Mouse (Mus musculus) megakaryocyte, embryonic 14.5 days (primary cell): ENCODE data around the gene Gramd1a. TPM values are rescaled to one million over a fixed set of nuclear protein-coding genes. Genes with fewer than 3 reads are reported as not detected.

Source experiments
- H3K27me3 ChIP-seq: replicated peaks from 2 replicates; pipeline ENCODE3; 2012; ENCODE audit warnings: inconsistent platforms
- H3K36me3 ChIP-seq: replicated peaks from 2 replicates; pipeline ENCODE3; 2012; ENCODE audit warnings: low read length, inconsistent platforms, mixed read lengths
- H3K4me1 ChIP-seq: 2 replicates; pipeline ENCODE4 v1.6.1; 2012; ENCODE audit warnings: inconsistent platforms
- H3K4me3 ChIP-seq: replicated peaks from 2 replicates; pipeline ENCODE3; 2012; ENCODE audit warnings: moderate library complexity, mild to moderate bottlenecking, inconsistent platforms
- H3K9me3 ChIP-seq: 2 replicates; pipeline ENCODE4 v1.6.1; 2012; ENCODE audit warnings: inconsistent platforms
- FLI1 ChIP-seq: IDR thresholded peaks from 2 replicates; pipeline ENCODE4 v1.6.1; 2012; ENCODE audit warnings: low read length, inconsistent platforms, mixed read lengths
- GATA1 ChIP-seq: IDR thresholded peaks from 3 replicates; pipeline ENCODE4 v1.6.1; 2012; ENCODE audit warnings: mixed read lengths, low read length, inconsistent platforms, borderline replicate concordance
- polyA plus RNA-seq: library from polyadenylated mRNA; stranded (reverse); fragments of >175 nt; gene quantifications from 2 replicates; pipeline ENCODE4 v1.2.3, GENCODE M21; 2012; ENCODE audit warnings: low replicate concordance; ENCODE audit not compliant: insufficient read depth

The Gramd1a gene
- polyA plus RNA-seq, 1 experiment, result 122 TPM

DNA sequence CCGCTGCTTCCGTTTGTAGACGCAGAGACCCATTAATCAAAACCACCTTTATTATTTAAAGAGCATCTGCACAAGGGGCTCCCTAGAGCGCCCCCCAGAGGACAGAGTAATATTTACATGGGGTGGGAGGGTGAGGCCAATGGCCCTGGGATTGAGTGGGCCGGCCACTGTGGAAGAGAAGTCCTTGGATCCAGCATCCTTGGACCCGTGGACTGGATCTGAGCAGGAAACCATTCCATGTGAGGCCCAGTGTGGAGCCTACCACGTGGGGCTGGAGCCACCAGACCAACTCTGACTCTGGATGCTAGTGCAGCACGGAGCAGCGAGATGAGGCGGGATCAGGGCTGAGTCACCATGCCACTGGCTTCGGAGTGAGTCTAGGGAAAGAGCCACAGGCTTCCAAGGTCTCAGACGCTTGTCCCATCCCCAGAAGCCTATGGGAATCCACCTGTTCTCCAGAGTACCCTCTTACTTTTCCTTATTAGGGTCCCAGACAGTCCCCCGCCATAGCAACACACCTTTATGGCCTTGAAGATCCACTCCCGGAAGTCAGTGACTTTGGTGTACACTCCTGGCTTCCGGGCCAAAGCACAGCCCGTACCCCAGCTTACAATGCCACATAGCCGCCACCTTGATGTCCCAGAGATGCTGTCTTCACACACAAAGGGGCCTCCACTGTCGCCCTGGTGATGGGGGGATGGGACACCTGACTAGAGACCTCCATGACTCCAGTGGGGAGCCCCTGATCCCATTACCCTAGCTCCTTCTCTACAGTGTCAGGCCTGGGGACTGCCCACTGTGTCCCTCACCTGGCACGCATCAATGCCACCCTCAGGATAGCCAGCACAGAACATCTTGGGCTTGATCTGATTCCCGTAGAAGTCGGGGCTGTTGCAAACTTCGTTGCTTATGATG is 56.7 kb downstream of the Gramd1a start:
- no peaks in the 10 kb centered on the region for H3K36me3 ChIP-seq
- H3K27me3 ChIP-seq, result peaks cover 50% of the 10 kb centered on the region
- no peak for TF ChIP-seq FLI1
- TF ChIP-seq GATA1, result no peak

DNA sequence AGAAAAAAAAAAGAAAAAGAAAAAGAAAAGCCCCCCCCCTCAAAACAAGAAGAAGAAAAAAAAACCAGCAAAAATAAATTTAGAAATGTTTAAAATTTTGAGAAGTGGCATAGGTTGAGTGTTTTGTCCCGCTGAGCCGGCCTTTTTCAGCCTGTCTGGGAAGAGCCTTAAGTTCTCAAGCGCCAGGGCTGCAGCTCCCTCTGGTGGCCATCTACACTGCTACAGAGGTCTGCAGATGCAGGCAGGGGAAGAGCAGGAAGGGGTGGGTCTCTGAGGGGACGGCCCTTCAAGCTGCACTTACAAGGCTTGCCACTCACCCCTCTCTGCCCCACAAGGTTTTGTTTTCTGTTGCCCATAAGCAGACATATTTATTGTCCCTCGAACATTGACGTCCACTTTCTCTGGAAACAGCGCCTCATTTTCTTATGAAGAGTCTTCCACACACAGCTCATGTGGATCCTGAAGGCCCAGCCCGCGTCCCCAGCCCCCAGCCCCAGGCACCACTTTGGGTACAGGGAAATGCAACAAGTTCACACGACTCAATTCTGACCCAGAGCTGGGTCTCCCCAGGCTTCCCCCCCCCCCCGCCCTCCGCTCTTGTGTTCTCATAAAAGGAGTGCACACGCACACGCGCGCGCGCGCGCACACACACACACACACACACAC is 58.0 kb downstream of the Gramd1a start:
- Histone ChIP-seq H3K4me3 (peak overlapping the region; percentile 76), H3K36me3 (no peaks in the 10 kb centered on the region), H3K27me3 (peaks cover 48% of the 10 kb centered on the region), H3K9me3 (peaks cover 5% of the 10 kb centered on the region; the same call in 1 of the 2 replicates), H3K4me1 (peaks cover 14% of the 10 kb centered on the region)
- TF ChIP-seq FLI1 (no peak), GATA1 (no peak)

More for the DNA sequence above, 56.7 kb downstream of the Gramd1a start:
- Histone ChIP-seq H3K4me1 (peaks cover 14% of the 10 kb centered on the region), H3K9me3 (peaks cover 5% of the 10 kb centered on the region; the same call in 1 of the 2 replicates), H3K4me3 (no peak overlapping the region)

DNA sequence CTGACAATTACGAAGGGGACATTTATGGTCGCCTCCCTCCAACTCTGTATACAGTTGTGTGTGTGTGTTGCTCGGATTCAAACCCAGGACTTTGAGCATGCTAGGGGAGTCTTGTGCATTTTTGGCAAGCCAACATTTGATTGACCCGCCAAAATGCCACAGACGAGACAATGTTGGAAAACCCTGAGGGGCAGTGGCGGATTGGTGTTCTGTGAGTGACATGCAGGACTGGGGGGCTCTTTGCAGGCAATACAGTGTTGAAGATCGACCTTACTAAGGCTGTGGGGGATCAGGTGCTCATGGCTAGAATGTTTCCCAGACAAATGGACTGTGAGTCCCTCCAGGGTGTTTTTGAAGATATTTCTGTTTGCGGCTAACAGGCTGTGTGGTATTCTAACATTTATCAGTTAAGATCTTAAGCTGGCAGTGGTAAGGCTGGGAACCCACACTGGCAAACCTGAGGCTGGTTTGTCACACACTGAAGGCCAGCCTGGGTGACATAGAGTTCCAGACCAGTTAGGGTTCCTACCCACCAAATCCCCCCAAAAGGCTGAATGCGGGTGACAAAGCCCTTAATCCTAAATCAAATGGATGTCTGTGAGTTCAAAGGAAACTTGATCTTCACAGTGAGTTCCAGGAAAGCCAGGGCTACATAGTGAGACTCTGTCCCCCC is 58.7 kb downstream of the Gramd1a start:
- no peak overlapping the region for H3K4me3 ChIP-seq
- peaks cover 47% of the 10 kb centered on the region for H3K27me3 ChIP-seq
- TF ChIP-seq GATA1, result no peak
- no peak for TF ChIP-seq FLI1
- no peaks in the 10 kb centered on the region for H3K36me3 ChIP-seq
- peaks cover 5% of the 10 kb centered on the region; the same call in 1 of the 2 replicates for H3K9me3 ChIP-seq
- peaks cover 14% of the 10 kb centered on the region for H3K4me1 ChIP-seq

DNA sequence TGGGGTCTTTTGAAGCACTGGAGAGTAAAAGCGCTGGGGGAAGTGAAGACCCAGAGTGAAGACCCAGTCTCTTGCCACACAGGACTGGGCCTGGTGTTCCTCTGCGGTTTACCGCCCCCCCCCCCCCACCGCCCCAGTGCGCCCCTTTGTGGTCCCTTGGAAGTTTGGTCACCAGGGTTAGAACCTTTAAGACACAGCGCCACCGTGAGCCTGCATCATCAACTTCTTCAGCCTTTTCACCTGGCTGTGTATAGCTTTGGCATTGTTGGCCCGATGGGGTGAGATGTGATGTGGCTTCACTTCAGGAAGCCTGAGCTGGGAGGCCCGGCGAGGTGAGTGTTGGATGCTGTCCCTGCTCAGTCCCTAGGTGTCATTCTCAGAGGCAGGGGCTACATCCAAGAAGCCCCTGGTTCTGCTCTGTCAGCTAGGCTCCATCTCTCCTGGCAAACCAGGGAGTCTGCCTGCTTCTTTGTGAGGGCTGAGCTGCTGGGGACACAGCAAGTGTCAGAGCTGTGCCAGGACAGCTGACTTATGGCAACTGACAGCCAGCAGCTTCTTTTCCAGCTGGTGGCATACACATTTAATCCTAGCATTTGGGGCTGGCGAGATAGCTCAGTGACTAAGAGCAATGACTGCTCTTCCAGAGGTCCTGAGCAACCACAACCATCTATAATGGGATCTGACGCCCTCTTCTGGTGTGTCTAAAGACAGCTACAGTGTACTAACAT is 60.8 kb downstream of the Gramd1a start:
- Histone ChIP-seq H3K27me3 (peaks cover 60% of the 10 kb centered on the region), H3K9me3 (peaks cover 8% of the 10 kb centered on the region; the same call in 1 of the 2 replicates), H3K4me1 (peaks cover 10% of the 10 kb centered on the region), H3K36me3 (no peaks in the 10 kb centered on the region), H3K4me3 (no peak overlapping the region)
- TF ChIP-seq FLI1 (no peak), GATA1 (no peak)

DNA sequence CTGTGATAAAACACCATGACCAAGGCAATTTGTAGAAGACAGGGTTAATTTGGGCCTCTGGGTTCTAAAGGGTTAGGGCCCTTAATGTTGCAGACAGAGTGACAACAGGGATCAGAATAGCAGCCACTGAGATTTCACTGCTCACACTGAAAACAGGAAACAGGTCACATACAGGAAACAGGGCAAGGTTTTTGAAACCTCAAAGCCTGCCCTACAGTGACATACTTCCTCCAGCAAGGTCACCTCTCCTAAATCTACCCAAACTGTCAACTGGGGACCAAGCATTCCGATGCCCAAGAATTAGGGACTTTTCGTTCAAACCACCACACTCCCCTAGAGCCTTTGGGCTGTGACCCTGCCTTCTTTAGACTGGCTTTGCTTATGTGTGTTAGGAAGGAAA is 66.0 kb downstream of the Gramd1a start:
- Histone ChIP-seq H3K4me3 (no peak overlapping the region), H3K27me3 (peaks cover 74% of the 10 kb centered on the region), H3K9me3 (peaks cover 9% of the 10 kb centered on the region), H3K4me1 (peaks cover 24% of the 10 kb centered on the region), H3K36me3 (no peaks in the 10 kb centered on the region)
- TF ChIP-seq GATA1 (no peak), FLI1 (no peak)

DNA sequence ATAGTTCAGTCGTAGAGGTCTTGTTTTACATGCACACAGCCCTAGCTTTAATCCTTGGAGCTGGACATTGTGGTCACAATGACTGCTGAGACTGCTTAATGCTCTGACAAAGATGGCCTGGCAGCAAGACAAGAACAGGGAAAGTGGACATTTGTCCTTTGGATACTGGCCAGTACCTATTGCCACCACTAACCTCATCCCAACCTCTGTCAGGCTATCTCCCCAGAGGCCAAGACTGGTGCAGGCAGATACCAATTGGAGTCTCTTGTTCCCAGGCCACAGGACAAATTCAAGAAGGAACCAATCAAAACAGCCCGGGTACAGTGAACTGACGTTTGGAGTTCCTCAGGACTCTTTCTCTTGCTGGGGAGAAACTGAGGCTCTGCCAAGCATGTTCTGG is 67.5 kb downstream of the Gramd1a start:
- Histone ChIP-seq H3K27me3 (peaks cover 65% of the 10 kb centered on the region), H3K4me1 (peaks cover 26% of the 10 kb centered on the region), H3K36me3 (no peaks in the 10 kb centered on the region), H3K4me3 (no peak overlapping the region), H3K9me3 (peaks cover 9% of the 10 kb centered on the region)
- TF ChIP-seq GATA1 (no peak), FLI1 (no peak)

DNA sequence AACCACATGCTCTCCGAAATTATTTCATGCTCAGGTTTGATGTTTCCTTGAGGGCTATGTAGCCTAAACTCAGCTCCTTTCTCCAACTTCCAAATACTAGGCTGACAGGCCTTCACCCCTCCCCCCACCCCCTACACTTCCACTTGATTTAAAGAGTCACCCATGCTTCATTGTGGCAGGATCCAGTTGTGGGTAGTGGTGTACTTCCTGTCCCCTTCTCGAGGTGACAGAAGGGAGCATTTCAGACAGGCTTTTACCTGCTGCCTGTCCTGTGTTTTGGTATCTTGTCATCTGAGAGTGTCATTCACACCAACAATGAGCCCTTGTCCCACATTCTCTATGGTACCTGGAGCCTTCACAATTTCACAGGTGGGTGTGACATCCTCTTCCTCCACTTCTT is 68.4 kb downstream of the Gramd1a start:
- Histone ChIP-seq H3K4me3 (no peak overlapping the region), H3K36me3 (no peaks in the 10 kb centered on the region)
- no peak for TF ChIP-seq GATA1
- no peak for TF ChIP-seq FLI1

DNA sequence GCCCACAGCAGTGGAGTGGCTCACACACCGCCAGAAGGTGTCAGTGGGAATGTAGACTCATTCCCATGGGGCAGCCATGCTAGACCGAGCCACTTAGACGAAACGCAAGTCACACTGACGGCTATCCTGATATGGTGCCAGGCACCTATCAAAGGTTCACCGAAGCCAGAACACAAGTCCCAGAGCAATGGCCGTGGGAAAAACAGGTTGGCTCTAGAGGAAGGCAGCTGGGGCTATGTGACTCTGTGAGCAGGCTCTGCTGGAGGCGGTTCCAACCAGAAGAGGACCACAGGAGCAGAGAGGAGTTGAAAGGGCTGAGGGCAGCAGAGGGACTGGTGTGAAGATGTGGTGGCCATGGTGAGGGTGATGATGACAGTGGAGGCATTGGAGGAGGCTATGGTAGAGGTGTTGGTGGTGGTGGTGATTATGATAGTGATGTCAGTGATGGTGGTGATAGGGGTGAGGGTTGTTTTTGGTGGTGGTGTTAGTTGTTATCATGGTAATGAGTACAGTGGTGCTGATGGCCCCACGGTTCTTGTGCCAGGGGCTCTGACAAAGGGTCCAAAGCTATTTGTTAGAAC is 69.4 kb downstream of the Gramd1a start:
- peaks cover 9% of the 10 kb centered on the region for H3K9me3 ChIP-seq
- TF ChIP-seq GATA1 (no peak), FLI1 (no peak)
- peaks cover 31% of the 10 kb centered on the region for H3K4me1 ChIP-seq
- H3K27me3 ChIP-seq, result peaks cover 53% of the 10 kb centered on the region
- no peaks in the 10 kb centered on the region for H3K36me3 ChIP-seq
- peak overlapping the region; percentile 35 for H3K4me3 ChIP-seq

More for the DNA sequence above, 68.4 kb downstream of the Gramd1a start:
- H3K4me1 ChIP-seq, result peaks cover 31% of the 10 kb centered on the region
- peaks cover 63% of the 10 kb centered on the region for H3K27me3 ChIP-seq
- H3K9me3 ChIP-seq, result peaks cover 9% of the 10 kb centered on the region

DNA sequence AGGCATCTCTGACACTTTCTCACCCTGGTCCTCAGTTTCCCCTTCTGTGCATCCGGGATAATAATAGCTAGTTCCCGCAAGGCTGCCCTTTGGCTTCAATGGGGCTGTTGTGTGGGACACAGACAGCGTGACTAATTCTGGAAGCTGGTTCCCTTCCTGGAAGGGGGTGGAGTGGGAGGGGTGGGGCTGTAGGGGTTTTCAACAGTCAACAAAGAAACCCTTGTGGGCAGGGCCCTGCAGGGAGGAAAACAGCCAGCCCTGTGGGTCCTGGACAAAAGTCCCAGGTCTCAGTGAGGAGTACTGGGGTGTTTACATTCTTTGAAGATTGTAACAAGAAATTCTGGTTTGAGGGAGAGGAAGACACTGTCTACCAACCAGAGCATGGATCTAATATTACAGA is 70.5 kb downstream of the Gramd1a start:
- peaks cover 49% of the 10 kb centered on the region for H3K27me3 ChIP-seq
- peaks cover 31% of the 10 kb centered on the region for H3K4me1 ChIP-seq
- no peak for TF ChIP-seq GATA1
- TF ChIP-seq FLI1, result no peak
- H3K9me3 ChIP-seq, result peaks cover 12% of the 10 kb centered on the region
- no peak overlapping the region for H3K4me3 ChIP-seq
- H3K36me3 ChIP-seq, result no peaks in the 10 kb centered on the region
